Mouse (Mus musculus): ENCODE measurements around the gene Ptprn2. TPM values are rescaled to one million over a fixed set of nuclear protein-coding genes. Genes with fewer than 3 reads are reported as not detected.

Gene Ptprn2
- polyA plus RNA-seq, 1 experiment from 2014 or later: 0.13 TPM

DNA sequence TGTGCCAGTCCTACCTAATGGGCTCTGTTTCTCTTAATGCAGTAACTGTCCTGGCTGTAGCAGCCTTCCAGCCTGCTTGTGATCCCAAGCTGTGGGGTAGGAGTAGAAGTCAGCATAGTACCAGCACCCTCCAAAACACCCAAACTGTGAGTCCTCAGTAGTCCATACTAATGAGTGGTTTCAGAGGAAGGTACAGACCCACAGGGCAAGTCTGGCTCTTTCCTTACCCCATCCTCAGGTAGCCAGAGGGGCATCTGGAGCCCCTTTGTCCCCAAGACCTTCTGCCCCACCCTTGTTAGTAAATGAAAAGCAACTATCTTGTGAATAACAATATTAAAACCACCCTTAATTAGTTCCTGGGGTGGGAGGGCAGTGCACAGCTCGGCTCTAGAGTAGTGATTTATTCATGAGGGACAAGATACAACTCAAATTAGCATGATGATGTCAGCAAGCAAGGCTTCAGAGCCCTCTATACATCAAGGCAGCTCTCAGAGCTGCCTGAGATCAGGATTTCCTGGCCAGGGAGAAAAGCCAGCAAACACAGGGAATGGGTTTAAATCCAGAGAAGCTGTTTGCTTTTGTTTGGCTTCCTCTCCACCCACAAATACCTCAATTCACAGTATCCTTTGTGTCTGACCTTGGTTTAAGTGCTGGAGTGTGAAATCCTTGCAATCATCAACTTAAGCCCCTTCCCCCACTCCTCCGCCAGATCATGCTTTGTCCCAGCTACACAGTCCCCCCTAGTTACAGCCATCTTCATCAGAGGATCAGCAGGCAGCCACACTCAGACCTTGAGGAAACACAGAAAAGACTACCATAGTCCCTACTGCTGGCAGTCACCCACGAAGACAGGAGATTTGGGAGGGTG is 562.1 kb downstream of the Ptprn2 start:
- Histone ChIP-seq H3K4me3 (no peak overlapping the region), H3K27ac (no peak overlapping the region), H3K36me3 (no peaks in the 10 kb centered on the region), H3K27me3 (no peaks in the 10 kb centered on the region), H3K9ac (no peak overlapping the region), H3K9me3 (replicated peaks) (no peaks in the 10 kb centered on the region), H3K4me1 (replicated peaks) (0 out of 2 replicates have a peak, but pooled peaks cover 3% of the 10 kb centered on the region), H3K4me2 (no peak overlapping the region)
- 25% methylated on average over 3 of the region's 3 CpGs for WGBS
- no peak for ATAC-seq (replicated peaks; ENCODE audit: insufficient number of reproducible peaks, insufficient read depth, low FRiP score, low read depth)

- no peak for ATAC-seq (replicated peaks; ENCODE audit: insufficient number of reproducible peaks, insufficient read depth, low FRiP score, low read depth)
Observed at GRCm38 (mm10) chr12:117049829-117050228, 564.3 kb downstream of the Ptprn2 start.

GRCm38 (mm10) chr12:117053223-117053850 is 567.8 kb downstream of the Ptprn2 start:
- Histone ChIP-seq H3K27me3 (no peaks in the 10 kb centered on the region), H3K36me3 (no peaks in the 10 kb centered on the region), H3K4me3 (no peak overlapping the region), H3K4me2 (no peak overlapping the region), H3K9me3 (replicated peaks) (no peaks in the 10 kb centered on the region), H3K4me1 (replicated peaks) (peaks cover 13% of the 10 kb centered on the region), H3K9ac (no peak overlapping the region), H3K27ac (no peak overlapping the region)
- ATAC-seq (replicated peaks; ENCODE audit: insufficient number of reproducible peaks, insufficient read depth, low FRiP score, low read depth): no peak
- 76% methylated on average over 9 of the region's 9 CpGs for WGBS

More at GRCm38 (mm10) chr12:117049829-117050228, 564.3 kb downstream of the Ptprn2 start:
- H3K27ac ChIP-seq: no peak overlapping the region
- no peaks in the 10 kb centered on the region for H3K9me3 ChIP-seq (replicated peaks)
- H3K27me3 ChIP-seq: no peaks in the 10 kb centered on the region
- no peak overlapping the region for H3K4me2 ChIP-seq
- H3K9ac ChIP-seq: no peak overlapping the region
- 0 out of 2 replicates have a peak, but pooled peaks cover 7% of the 10 kb centered on the region for H3K4me1 ChIP-seq (replicated peaks)
- H3K36me3 ChIP-seq: no peaks in the 10 kb centered on the region
- H3K4me3 ChIP-seq: no peak overlapping the region
- WGBS: 87% methylated on average over 10 of the region's 10 CpGs

- peak overlapping the region; percentile 38; the same call in 1 of the 2 replicates for H3K4me2 ChIP-seq
- WGBS: 49% methylated on average over 21 of the region's 21 CpGs
- no peak for ATAC-seq (replicated peaks; ENCODE audit: insufficient number of reproducible peaks, insufficient read depth, low FRiP score, low read depth)
Observed at GRCm38 (mm10) chr12:117053851-117054769, 568.6 kb downstream of the Ptprn2 start.

DNA sequence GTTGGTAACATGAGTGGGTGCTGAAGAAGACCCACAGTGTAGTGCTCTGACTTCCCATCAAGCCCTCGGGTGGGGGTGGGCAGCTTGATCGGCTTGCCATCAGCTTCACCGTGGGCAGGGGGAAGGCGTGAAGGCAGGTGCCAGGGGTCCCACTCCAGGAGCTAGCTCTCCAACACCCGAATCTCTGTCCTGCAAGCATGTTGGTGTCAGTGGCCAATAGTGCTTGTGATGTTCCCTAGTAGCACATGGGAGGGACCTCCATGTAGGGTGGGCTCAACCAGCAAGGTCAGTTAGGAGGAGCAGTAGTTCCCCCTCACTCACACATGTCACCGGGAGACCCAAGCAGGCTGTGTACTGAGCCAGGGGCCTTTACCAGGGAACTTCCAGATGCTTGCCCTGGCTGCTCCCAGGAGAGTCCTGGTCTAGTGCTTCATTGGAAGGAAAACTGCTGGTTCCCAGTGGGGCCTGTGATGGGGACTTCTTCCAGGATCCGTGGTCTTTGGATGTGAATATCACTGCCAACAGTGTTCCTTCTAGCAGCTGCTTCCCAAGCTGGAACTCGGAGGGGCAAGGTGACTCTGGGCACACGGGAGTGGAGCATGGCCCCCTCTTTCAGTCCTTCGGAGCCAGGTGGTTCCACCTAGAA is 569.5 kb downstream of the Ptprn2 start:
- no peak overlapping the region for H3K27ac ChIP-seq
- no peaks in the 10 kb centered on the region for H3K27me3 ChIP-seq
- WGBS: 80% methylated on average over 10 of the region's 10 CpGs
- no peak overlapping the region for H3K4me2 ChIP-seq
- no peaks in the 10 kb centered on the region for H3K36me3 ChIP-seq
- no peak overlapping the region for H3K9ac ChIP-seq
- H3K4me1 ChIP-seq (replicated peaks): peaks cover 20% of the 10 kb centered on the region
- ATAC-seq (replicated peaks; ENCODE audit: insufficient number of reproducible peaks, insufficient read depth, low FRiP score, low read depth): no peak
- no peak overlapping the region for H3K4me3 ChIP-seq
- H3K9me3 ChIP-seq (replicated peaks): no peaks in the 10 kb centered on the region

More at GRCm38 (mm10) chr12:117053851-117054769, 568.6 kb downstream of the Ptprn2 start:
- no peak overlapping the region for H3K9ac ChIP-seq
- no peaks in the 10 kb centered on the region for H3K36me3 ChIP-seq
- peaks cover 19% of the 10 kb centered on the region for H3K4me1 ChIP-seq (replicated peaks)
- no peaks in the 10 kb centered on the region for H3K27me3 ChIP-seq
- no peak overlapping the region for H3K27ac ChIP-seq
- H3K4me3 ChIP-seq: no peak overlapping the region
- no peaks in the 10 kb centered on the region for H3K9me3 ChIP-seq (replicated peaks)

DNA sequence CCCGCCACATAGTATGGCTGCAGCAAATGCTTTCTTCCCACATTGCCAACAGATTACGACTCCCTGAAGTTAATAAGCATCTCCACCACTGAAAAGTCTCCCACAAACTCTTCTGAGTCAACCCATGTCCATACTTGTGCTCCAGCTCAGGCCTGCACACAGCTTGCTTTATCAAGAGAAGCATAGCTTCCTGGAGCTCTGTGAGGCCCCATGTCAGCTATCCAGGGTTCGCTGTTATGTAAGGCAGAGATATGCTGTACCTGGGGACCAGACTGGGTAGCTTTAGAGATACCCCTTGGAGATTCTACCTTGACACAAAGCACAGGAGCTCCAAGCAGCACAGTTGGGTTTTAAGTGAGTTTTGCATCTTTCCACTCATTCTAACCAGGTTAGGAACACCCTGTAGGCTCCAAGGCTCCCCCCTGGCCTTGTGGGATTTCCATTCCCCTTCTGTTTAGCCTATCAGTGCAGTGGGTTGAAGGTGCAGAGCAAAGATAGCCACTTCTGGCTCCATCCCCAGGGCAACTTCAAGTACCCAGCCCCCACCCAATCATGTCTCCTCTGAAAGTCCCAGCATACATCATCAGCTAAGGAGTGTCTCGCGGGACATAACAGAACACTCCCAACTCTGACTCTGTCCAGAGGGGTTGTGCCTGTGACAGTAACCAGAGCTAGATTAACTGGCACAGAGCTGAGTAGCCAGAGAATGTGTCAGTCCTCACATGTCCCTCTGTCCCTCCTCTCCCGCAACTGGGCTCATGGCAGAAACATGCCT is 572.9 kb downstream of the Ptprn2 start:
- H3K4me2 ChIP-seq: peak overlapping the region; percentile 26
- H3K4me1 ChIP-seq (replicated peaks): peaks cover 20% of the 10 kb centered on the region
- peak overlapping the region; percentile 52 for H3K27ac ChIP-seq
- H3K9me3 ChIP-seq (replicated peaks): no peaks in the 10 kb centered on the region
- 50% methylated on average over 6 of the region's 6 CpGs for WGBS
- H3K27me3 ChIP-seq: no peaks in the 10 kb centered on the region
- no peak overlapping the region for H3K9ac ChIP-seq
- no peaks in the 10 kb centered on the region for H3K36me3 ChIP-seq
- no peak overlapping the region for H3K4me3 ChIP-seq
- ATAC-seq (replicated peaks; ENCODE audit: insufficient number of reproducible peaks, insufficient read depth, low FRiP score, low read depth): peak; percentile 88

GRCm38 (mm10) chr12:117058975-117059374 is 573.5 kb downstream of the Ptprn2 start:
- Histone ChIP-seq H3K4me2 (peak overlapping the region; percentile 26), H3K36me3 (no peaks in the 10 kb centered on the region), H3K4me1 (replicated peaks) (peaks cover 17% of the 10 kb centered on the region), H3K27ac (peak overlapping the region; percentile 52), H3K4me3 (no peak overlapping the region), H3K9me3 (replicated peaks) (no peaks in the 10 kb centered on the region), H3K9ac (no peak overlapping the region), H3K27me3 (no peaks in the 10 kb centered on the region)
- peak; percentile 56; the same call in 1 of the 2 replicates for ATAC-seq (replicated peaks; ENCODE audit: insufficient number of reproducible peaks, insufficient read depth, low FRiP score, low read depth)
- 41% methylated on average over 7 of the region's 7 CpGs for WGBS

- H3K27ac ChIP-seq: no peak overlapping the region
- no peak for ATAC-seq (replicated peaks; ENCODE audit: insufficient number of reproducible peaks, insufficient read depth, low FRiP score, low read depth)
- H3K9me3 ChIP-seq (replicated peaks): no peaks in the 10 kb centered on the region
- H3K4me3 ChIP-seq: no peak overlapping the region
- H3K4me2 ChIP-seq: no peak overlapping the region
- no peaks in the 10 kb centered on the region for H3K4me1 ChIP-seq (replicated peaks)
- H3K9ac ChIP-seq: no peak overlapping the region
- H3K36me3 ChIP-seq: no peaks in the 10 kb centered on the region
- no peaks in the 10 kb centered on the region for H3K27me3 ChIP-seq
- WGBS: 45% methylated on average over 7 of the region's 7 CpGs
Observed at GRCm38 (mm10) chr12:117077664-117078063, 592.1 kb downstream of the Ptprn2 start.

DNA sequence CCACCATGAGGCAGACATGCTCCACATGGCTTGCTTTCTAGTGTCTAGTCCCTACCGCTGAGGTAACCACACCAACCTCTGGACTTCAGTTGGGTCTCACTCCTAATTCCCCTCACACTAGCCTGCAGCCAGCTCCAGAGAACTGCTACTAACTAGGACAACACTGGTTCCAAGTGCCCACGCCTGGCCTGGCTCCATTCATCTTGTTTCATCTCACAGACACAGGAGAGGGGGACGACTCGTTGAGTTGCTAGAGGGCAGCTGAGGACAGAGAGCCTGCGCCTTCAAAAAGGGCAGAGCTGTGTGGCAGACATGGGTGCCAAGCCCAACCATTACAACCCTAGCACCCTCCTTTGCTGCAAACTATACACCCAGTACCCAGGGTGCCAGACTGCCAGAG is 593.4 kb downstream of the Ptprn2 start:
- H3K27ac ChIP-seq: no peak overlapping the region
- H3K9ac ChIP-seq: no peak overlapping the region
- H3K4me1 ChIP-seq (replicated peaks): no peaks in the 10 kb centered on the region
- H3K4me2 ChIP-seq: no peak overlapping the region
- H3K4me3 ChIP-seq: no peak overlapping the region
- 73% methylated on average over 5 of the region's 5 CpGs for WGBS
- H3K36me3 ChIP-seq: no peaks in the 10 kb centered on the region
- ATAC-seq (replicated peaks; ENCODE audit: insufficient number of reproducible peaks, insufficient read depth, low FRiP score, low read depth): no peak
- no peaks in the 10 kb centered on the region for H3K27me3 ChIP-seq
- H3K9me3 ChIP-seq (replicated peaks): no peaks in the 10 kb centered on the region

GRCm38 (mm10) chr12:117079724-117080123 is 594.2 kb downstream of the Ptprn2 start:
- no peaks in the 10 kb centered on the region for H3K36me3 ChIP-seq
- WGBS: 27% methylated on average over 2 of the region's 2 CpGs

More at GRCm38 (mm10) chr12:117079724-117080123, 594.2 kb downstream of the Ptprn2 start:
- no peaks in the 10 kb centered on the region for H3K9me3 ChIP-seq (replicated peaks)
- no peak overlapping the region for H3K4me2 ChIP-seq
- no peak overlapping the region for H3K4me3 ChIP-seq
- no peak overlapping the region for H3K9ac ChIP-seq
- H3K27ac ChIP-seq: no peak overlapping the region
- no peaks in the 10 kb centered on the region for H3K4me1 ChIP-seq (replicated peaks)
- no peaks in the 10 kb centered on the region for H3K27me3 ChIP-seq
- no peak for ATAC-seq (replicated peaks; ENCODE audit: insufficient number of reproducible peaks, insufficient read depth, low FRiP score, low read depth)
